Mouse (Mus musculus): ENCODE results near the gene Efemp2.

- TF ChIP-seq CTCF (IDR thresholded peaks at IDR 0.05 in 2 of 3, conservative IDR thresholded peaks at IDR 0.05 in 1 of 3; ENCODE audit: control insufficient read depth in 1 of 3, insufficient read depth in 1 of 3, low read depth in 2 of 3, low read length in 3 of 3, poor library complexity in 1 of 3, severe bottlenecking in 1 of 3) (peak; percentile 87 to 93 (median 89)), MEF2A (IDR thresholded peaks at IDR 0.05; ENCODE audit: extremely low read depth, insufficient replicate concordance, low read depth, low read length, poor library complexity, severe bottlenecking) (no peak), POLR2A (IDR thresholded peaks at IDR 0.05; ENCODE audit: control insufficient read depth in 1 of 2, insufficient read depth in 1 of 2, low read depth in 1 of 2, low read length in 2 of 2, poor library complexity in 1 of 2) (peak; percentile 77 to 98), NRF1 (IDR thresholded peaks at IDR 0.05; ENCODE audit: insufficient read depth, low read depth, low read length, poor library complexity, severe bottlenecking) (0 out of 2 replicates have a peak, but pooled peaks have one; percentile 12), UBTF (IDR thresholded peaks at IDR 0.05; ENCODE audit: borderline replicate concordance, insufficient read depth, low read depth, low read length) (no peak), GABPA (IDR thresholded peaks at IDR 0.05; ENCODE audit: low read depth, low read length) (no peak; the same call in 1 of the 2 replicates), KAT2A (conservative IDR thresholded peaks at IDR 0.05; ENCODE audit: low read depth, low read length) (no peak; the same call in 1 of the 2 replicates), RCOR1 (IDR thresholded peaks at IDR 0.05; ENCODE audit: low read depth, low read length) (no peak), USF1 (IDR thresholded peaks at IDR 0.05; ENCODE audit: low read depth, low read length) (peak; percentile 88)
Observed at GRCm38 (mm10) chr19:5487768-5488550, 14.2 kb downstream of the Efemp2 start, which contains the start of gene Mus81.
